Mouse (Mus musculus): ENCODE results near the gene Itgb1bp1. TPM values are rescaled to one million over a fixed set of nuclear protein-coding genes. Genes with fewer than 3 reads are reported as not detected.

The Itgb1bp1 gene
- polyA plus RNA-seq, 1 experiment from 2014 or later: 42.9 TPM

GRCm38 (mm10) chr12:21315923-21316868 is 30.1 kb upstream of the Itgb1bp1 start, which contains the start of gene Iah1:
Iah1 (plus strand) TSS chr12:21316389.
- Histone ChIP-seq H3K9me3 (ENCODE audit: control insufficient read depth, low read length) (no peaks in the 10 kb centered on the region), H3K27me3 (ENCODE audit: control insufficient read depth, insufficient read depth, low read length) (no peaks in the 10 kb centered on the region), H3K36me3 (ENCODE audit: control insufficient read depth, insufficient read depth, low read length) (peaks cover 11% of the 10 kb centered on the region; the same call in 1 of the 2 replicates), H3K27ac (replicated peaks; ENCODE audit: low read depth, low read length) (0 out of 2 replicates have a peak within 1 kb of the TSS, but pooled peaks have one; percentile 39), H3K4me1 (ENCODE audit: control insufficient read depth, insufficient read depth, low read length) (no peaks in the 10 kb centered on the region), H3K4me3 (ENCODE audit: low read depth, low read length) (peak within 1 kb of the TSS; percentile 73), H3K9ac (ENCODE audit: low read length) (peak within 1 kb of the TSS; percentile 68), H3K4me2 (ENCODE audit: low read depth, severe bottlenecking) (peak within 1 kb of the TSS; percentile 60)
- ATAC-seq (ENCODE audit: insufficient number of reproducible peaks, low FRiP score, low TSS enrichment, low read depth) (peak; percentile 95), DNase-seq (ENCODE audit: low spot score) (peak; percentile 90)
- whole genome bisulfite sequencing: 2% methylated on average over 59 of the region's 59 CpGs

- Histone ChIP-seq H3K9me3 (ENCODE audit: control insufficient read depth, low read length) (no peaks in the 10 kb centered on the region), H3K36me3 (ENCODE audit: control insufficient read depth, insufficient read depth, low read length) (peaks cover 25% of the 10 kb centered on the region)
- WGBS: 92% methylated on average over 5 of the region's 5 CpGs
These were observed 26.1 kb upstream of the Itgb1bp1 start for GRCm38 (mm10) chr12:21312201-21312600.

GRCm38 (mm10) chr12:21306721-21307120 is 20.6 kb upstream of the Itgb1bp1 start:
- no peak for ATAC-seq (ENCODE audit: insufficient number of reproducible peaks, low FRiP score, low TSS enrichment, low read depth)
- WGBS: 82% methylated on average over 4 of the region's 4 CpGs

More at GRCm38 (mm10) chr12:21312201-21312600, 26.1 kb upstream of the Itgb1bp1 start:
- no peaks in the 10 kb centered on the region for H3K27me3 ChIP-seq (ENCODE audit: control insufficient read depth, insufficient read depth, low read length)
- no peak overlapping the region for H3K27ac ChIP-seq (replicated peaks; ENCODE audit: low read depth, low read length)
- no peaks in the 10 kb centered on the region for H3K4me1 ChIP-seq (ENCODE audit: control insufficient read depth, insufficient read depth, low read length)
- H3K4me3 ChIP-seq (ENCODE audit: low read depth, low read length): no peak overlapping the region
- no peak overlapping the region for H3K9ac ChIP-seq (ENCODE audit: low read length)
- no peak for ATAC-seq (ENCODE audit: insufficient number of reproducible peaks, low FRiP score, low TSS enrichment, low read depth)
- DNase-seq (ENCODE audit: low spot score): no peak
- H3K4me2 ChIP-seq (ENCODE audit: low read depth, severe bottlenecking): no peak overlapping the region

GRCm38 (mm10) chr12:21305741-21306140 is 19.7 kb upstream of the Itgb1bp1 start:
- ATAC-seq (ENCODE audit: insufficient number of reproducible peaks, low FRiP score, low TSS enrichment, low read depth) (no peak), DNase-seq (ENCODE audit: low spot score) (no peak)
- no peak overlapping the region for H3K27ac ChIP-seq (replicated peaks; ENCODE audit: low read depth, low read length)
- H3K9me3 ChIP-seq (ENCODE audit: control insufficient read depth, low read length): no peaks in the 10 kb centered on the region
- no peak overlapping the region for H3K4me2 ChIP-seq (ENCODE audit: low read depth, severe bottlenecking)
- no peaks in the 10 kb centered on the region for H3K4me1 ChIP-seq (ENCODE audit: control insufficient read depth, insufficient read depth, low read length)
- WGBS: 91% methylated on average over 4 of the region's 4 CpGs
- H3K36me3 ChIP-seq (ENCODE audit: control insufficient read depth, insufficient read depth, low read length): peaks cover 29% of the 10 kb centered on the region
- H3K27me3 ChIP-seq (ENCODE audit: control insufficient read depth, insufficient read depth, low read length): no peaks in the 10 kb centered on the region
- no peak overlapping the region for H3K4me3 ChIP-seq (ENCODE audit: low read depth, low read length)
- no peak overlapping the region for H3K9ac ChIP-seq (ENCODE audit: low read length)

More at GRCm38 (mm10) chr12:21306721-21307120, 20.6 kb upstream of the Itgb1bp1 start:
- Histone ChIP-seq H3K27me3 (ENCODE audit: control insufficient read depth, insufficient read depth, low read length) (no peaks in the 10 kb centered on the region), H3K9ac (ENCODE audit: low read length) (no peak overlapping the region), H3K4me3 (ENCODE audit: low read depth, low read length) (no peak overlapping the region), H3K9me3 (ENCODE audit: control insufficient read depth, low read length) (no peaks in the 10 kb centered on the region), H3K27ac (replicated peaks; ENCODE audit: low read depth, low read length) (no peak overlapping the region), H3K36me3 (ENCODE audit: control insufficient read depth, insufficient read depth, low read length) (peaks cover 34% of the 10 kb centered on the region), H3K4me2 (ENCODE audit: low read depth, severe bottlenecking) (no peak overlapping the region), H3K4me1 (ENCODE audit: control insufficient read depth, insufficient read depth, low read length) (no peaks in the 10 kb centered on the region)
- DNase-seq (ENCODE audit: low spot score): no peak

GRCm38 (mm10) chr12:21302361-21302783 is 16.3 kb upstream of the Itgb1bp1 start:
- no peaks in the 10 kb centered on the region for H3K9me3 ChIP-seq (ENCODE audit: control insufficient read depth, low read length)
- no peak overlapping the region for H3K27ac ChIP-seq (replicated peaks; ENCODE audit: low read depth, low read length)
- H3K27me3 ChIP-seq (ENCODE audit: control insufficient read depth, insufficient read depth, low read length): no peaks in the 10 kb centered on the region
- H3K4me2 ChIP-seq (ENCODE audit: low read depth, severe bottlenecking): no peak overlapping the region
- DNase-seq (ENCODE audit: low spot score) (no peak), ATAC-seq (ENCODE audit: insufficient number of reproducible peaks, low FRiP score, low TSS enrichment, low read depth) (no peak)
- H3K9ac ChIP-seq (ENCODE audit: low read length): no peak overlapping the region
- WGBS: 92% methylated on average over 5 of the region's 5 CpGs
- peaks cover 22% of the 10 kb centered on the region for H3K36me3 ChIP-seq (ENCODE audit: control insufficient read depth, insufficient read depth, low read length)
- H3K4me1 ChIP-seq (ENCODE audit: control insufficient read depth, insufficient read depth, low read length): no peaks in the 10 kb centered on the region
- H3K4me3 ChIP-seq (ENCODE audit: low read depth, low read length): no peak overlapping the region

GRCm38 (mm10) chr12:21301932-21302331 is 15.8 kb upstream of the Itgb1bp1 start:
- Histone ChIP-seq H3K4me1 (ENCODE audit: control insufficient read depth, insufficient read depth, low read length) (no peaks in the 10 kb centered on the region), H3K27me3 (ENCODE audit: control insufficient read depth, insufficient read depth, low read length) (no peaks in the 10 kb centered on the region), H3K4me2 (ENCODE audit: low read depth, severe bottlenecking) (no peak overlapping the region), H3K36me3 (ENCODE audit: control insufficient read depth, insufficient read depth, low read length) (peaks cover 24% of the 10 kb centered on the region), H3K4me3 (ENCODE audit: low read depth, low read length) (no peak overlapping the region), H3K9me3 (ENCODE audit: control insufficient read depth, low read length) (no peaks in the 10 kb centered on the region), H3K9ac (ENCODE audit: low read length) (no peak overlapping the region), H3K27ac (replicated peaks; ENCODE audit: low read depth, low read length) (no peak overlapping the region)
- ATAC-seq (ENCODE audit: insufficient number of reproducible peaks, low FRiP score, low TSS enrichment, low read depth) (no peak), DNase-seq (ENCODE audit: low spot score) (no peak)
- 91% methylated on average over 8 of the region's 8 CpGs for WGBS

GRCm38 (mm10) chr12:21301324-21301723 is 15.2 kb upstream of the Itgb1bp1 start:
- peaks cover 21% of the 10 kb centered on the region for H3K36me3 ChIP-seq (ENCODE audit: control insufficient read depth, insufficient read depth, low read length)
- no peak overlapping the region for H3K27ac ChIP-seq (replicated peaks; ENCODE audit: low read depth, low read length)
- no peaks in the 10 kb centered on the region for H3K9me3 ChIP-seq (ENCODE audit: control insufficient read depth, low read length)
- WGBS: 85% methylated on average over 7 of the region's 7 CpGs
- no peak for ATAC-seq (ENCODE audit: insufficient number of reproducible peaks, low FRiP score, low TSS enrichment, low read depth)
- H3K4me3 ChIP-seq (ENCODE audit: low read depth, low read length): no peak overlapping the region
- DNase-seq (ENCODE audit: low spot score): no peak
- H3K27me3 ChIP-seq (ENCODE audit: control insufficient read depth, insufficient read depth, low read length): no peaks in the 10 kb centered on the region
- H3K4me1 ChIP-seq (ENCODE audit: control insufficient read depth, insufficient read depth, low read length): no peaks in the 10 kb centered on the region
- H3K9ac ChIP-seq (ENCODE audit: low read length): no peak overlapping the region
- H3K4me2 ChIP-seq (ENCODE audit: low read depth, severe bottlenecking): no peak overlapping the region

GRCm38 (mm10) chr12:21298856-21299255 is 12.8 kb upstream of the Itgb1bp1 start:
- Histone ChIP-seq H3K27me3 (ENCODE audit: control insufficient read depth, insufficient read depth, low read length) (no peaks in the 10 kb centered on the region), H3K4me1 (ENCODE audit: control insufficient read depth, insufficient read depth, low read length) (no peaks in the 10 kb centered on the region), H3K36me3 (ENCODE audit: control insufficient read depth, insufficient read depth, low read length) (peaks cover 18% of the 10 kb centered on the region), H3K4me2 (ENCODE audit: low read depth, severe bottlenecking) (no peak overlapping the region), H3K9me3 (ENCODE audit: control insufficient read depth, low read length) (no peaks in the 10 kb centered on the region), H3K9ac (ENCODE audit: low read length) (no peak overlapping the region), H3K27ac (replicated peaks; ENCODE audit: low read depth, low read length) (no peak overlapping the region), H3K4me3 (ENCODE audit: low read depth, low read length) (no peak overlapping the region)
- ATAC-seq (ENCODE audit: insufficient number of reproducible peaks, low FRiP score, low TSS enrichment, low read depth): no peak
- DNase-seq (ENCODE audit: low spot score): no peak
- 95% methylated on average over 11 of the region's 11 CpGs for WGBS

Measured in limb, embryonic 11.5 days (tissue).